Mouse (Mus musculus) hindbrain, embryonic 16.5 days (tissue): ENCODE results near the gene Gm3476. TPM values are rescaled to one million over a fixed set of nuclear protein-coding genes. Genes with fewer than 3 reads are reported as not detected.
A peak's percentile ranks its signal among the peaks of the same experiment; 100 is the strongest.
"Not testable (repeated sequence)": the region's sequence is repeated elsewhere in the genome, so short reads cannot be mapped to it uniquely, and the experiment has no call there.

Experiments
- ATAC-seq: fragments of 200-750 bp; cut with Nextera tagmentation; 2 replicates; pipeline ENCODE4 v1.8.0; 2017; ENCODE audit warnings: moderate TSS enrichment, moderate library complexity
- H3K27ac ChIP-seq: fragments of 300-500 bp; sonication (generic); 2 replicates; pipeline ENCODE4 v1.5.1; 2014; ENCODE audit warnings: low read depth, mild to moderate bottlenecking, control low read depth, low read length, moderate library complexity
- H3K27me3 ChIP-seq: fragments of 300-500 bp; sonication (generic); replicated peaks from 2 replicates; pipeline ENCODE4 v1.6.1; 2014; ENCODE audit warnings: low read length; ENCODE audit not compliant: control insufficient read depth, insufficient read depth
- H3K36me3 ChIP-seq: fragments of 300-500 bp; sonication (generic); 2 replicates; pipeline ENCODE4 v1.6.1; 2014; ENCODE audit warnings: mild to moderate bottlenecking, low read length, moderate library complexity, mixed read lengths; ENCODE audit not compliant: control insufficient read depth, insufficient read depth
- H3K4me1 ChIP-seq: fragments of 300-500 bp; sonication (generic); 2 replicates; pipeline ENCODE4 v1.6.1; 2014; ENCODE audit warnings: low read depth, low read length; ENCODE audit not compliant: control insufficient read depth, insufficient read depth
- H3K4me2 ChIP-seq: fragments of 300-500 bp; sonication (generic); 2 replicates; pipeline ENCODE4 v1.6.1; 2014; ENCODE audit warnings: mild to moderate bottlenecking, low read length, control low read depth, moderate library complexity
- H3K4me3 ChIP-seq: fragments of 300-500 bp; sonication (generic); 2 replicates; pipeline ENCODE4 v1.5.1; 2014; ENCODE audit warnings: mild to moderate bottlenecking, low read length, control low read depth, moderate library complexity
- H3K9ac ChIP-seq: fragments of 300-500 bp; sonication (generic); 2 replicates; pipeline ENCODE4 v1.6.1; 2014; ENCODE audit warnings: low read depth, mild to moderate bottlenecking, control low read depth, low read length, moderate library complexity
- H3K9me3 ChIP-seq: fragments of 300-500 bp; sonication (generic); 2 replicates; pipeline ENCODE4 v1.6.1; 2014; ENCODE audit warnings: mild to moderate bottlenecking, low read length, moderate library complexity; ENCODE audit not compliant: control insufficient read depth
- WGBS: fragments of 180-500 bp; shearing (Covaris S2); extraction: QIAGEN DNeasy Blood & Tissue Kit; methylation state at CpG from one replicate; pipeline ENCODE4 v1.1.7; 2014; 5-methylcytosine and 5-hydroxymethylcytosine counted together
- polyA plus RNA-seq: library from polyadenylated mRNA; unstranded; fragments of >200 nt; fragmentation: Nextera tagmentation; extraction: Ambion mirVana; gene quantifications from 2 replicates; pipeline ENCODE4 v1.2.1, GENCODE M21; 2015

Gene Gm3476
- polyA plus RNA-seq, result not detected in 2 replicates

DNA sequence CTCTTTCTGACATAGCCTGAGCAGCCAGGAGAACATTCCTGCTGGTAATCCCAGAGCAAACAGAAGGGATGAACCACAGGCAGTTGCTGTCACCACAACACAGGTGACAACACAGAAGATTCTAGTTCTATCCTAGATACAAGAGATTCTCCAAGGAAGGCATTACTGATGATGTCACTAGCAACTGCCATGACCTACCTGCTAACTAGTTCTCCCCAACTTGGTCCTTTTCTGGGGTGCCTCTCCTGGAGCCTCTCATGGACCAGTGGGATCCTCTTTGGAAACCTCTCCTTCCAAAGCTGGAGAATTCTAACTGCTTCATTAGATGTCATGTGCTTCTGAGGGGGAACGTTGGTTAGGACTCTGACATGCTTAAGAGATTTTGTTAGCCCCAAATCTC, at the start of gene Gm3476:
Gene Gm3476 (minus strand): TSS at position 101 of the 400 bp plus-strand sequence.
- H3K4me1 ChIP-seq, H3K36me3 ChIP-seq, H3K4me3 ChIP-seq, H3K27ac ChIP-seq, H3K4me2 ChIP-seq, ATAC-seq, H3K27me3 ChIP-seq, H3K9me3 ChIP-seq, H3K9ac ChIP-seq: not testable (repeated sequence)
- WGBS, result no CpG with 5 or more reads among the region's 1 CpGs

DNA sequence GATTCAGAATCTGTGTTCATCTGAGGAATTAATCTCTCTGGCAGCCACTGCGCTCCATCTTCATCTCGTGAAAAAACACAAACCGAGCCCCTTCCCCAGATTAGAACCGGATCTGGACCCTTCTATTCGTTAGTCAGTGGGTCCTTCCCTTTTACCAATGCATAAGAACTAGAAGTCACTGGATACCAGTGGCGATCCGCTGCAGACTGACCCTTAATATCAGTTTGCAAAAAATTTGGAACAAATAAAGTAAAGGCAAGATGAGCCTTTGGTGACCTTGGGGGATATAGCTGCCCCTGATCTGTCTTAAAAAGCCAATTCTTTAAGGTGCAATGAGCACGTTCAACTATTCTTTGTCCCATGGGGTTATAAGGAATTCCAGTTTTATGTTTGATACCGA, 37.9 kb upstream of the Gm3476 start:
- WGBS, result 81% methylated on average over 4 of the region's 9 CpGs
- not testable (repeated sequence) for H3K4me3 ChIP-seq, H3K36me3 ChIP-seq, H3K27ac ChIP-seq, H3K4me2 ChIP-seq, H3K27me3 ChIP-seq, ATAC-seq, H3K4me1 ChIP-seq, H3K9ac ChIP-seq, H3K9me3 ChIP-seq

DNA sequence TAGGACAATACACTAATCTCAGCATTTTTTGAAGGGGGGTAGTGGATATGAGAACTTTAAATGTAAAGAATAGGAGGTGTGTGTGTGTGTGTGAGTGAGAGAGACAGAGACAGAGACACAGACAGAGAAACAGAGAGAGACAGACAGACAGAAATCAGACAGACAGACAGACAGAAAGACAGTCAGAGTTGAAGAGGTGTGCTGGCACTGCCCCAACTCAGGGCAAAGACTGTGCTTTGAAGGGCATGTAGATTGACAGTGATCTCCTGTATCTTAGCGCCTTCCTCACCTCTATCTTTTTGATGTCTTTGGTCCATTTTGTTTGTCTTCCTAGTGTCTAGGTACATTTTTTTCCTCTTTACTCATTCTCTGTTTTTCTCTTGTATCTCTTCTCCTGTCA, 35.5 kb upstream of the Gm3476 start:
- not testable (repeated sequence) for H3K36me3 ChIP-seq, H3K9me3 ChIP-seq, H3K4me3 ChIP-seq, H3K4me2 ChIP-seq, H3K27me3 ChIP-seq, H3K27ac ChIP-seq, H3K4me1 ChIP-seq, ATAC-seq, H3K9ac ChIP-seq
- WGBS, result 100% methylated on average over 1 of the region's 1 CpGs

DNA sequence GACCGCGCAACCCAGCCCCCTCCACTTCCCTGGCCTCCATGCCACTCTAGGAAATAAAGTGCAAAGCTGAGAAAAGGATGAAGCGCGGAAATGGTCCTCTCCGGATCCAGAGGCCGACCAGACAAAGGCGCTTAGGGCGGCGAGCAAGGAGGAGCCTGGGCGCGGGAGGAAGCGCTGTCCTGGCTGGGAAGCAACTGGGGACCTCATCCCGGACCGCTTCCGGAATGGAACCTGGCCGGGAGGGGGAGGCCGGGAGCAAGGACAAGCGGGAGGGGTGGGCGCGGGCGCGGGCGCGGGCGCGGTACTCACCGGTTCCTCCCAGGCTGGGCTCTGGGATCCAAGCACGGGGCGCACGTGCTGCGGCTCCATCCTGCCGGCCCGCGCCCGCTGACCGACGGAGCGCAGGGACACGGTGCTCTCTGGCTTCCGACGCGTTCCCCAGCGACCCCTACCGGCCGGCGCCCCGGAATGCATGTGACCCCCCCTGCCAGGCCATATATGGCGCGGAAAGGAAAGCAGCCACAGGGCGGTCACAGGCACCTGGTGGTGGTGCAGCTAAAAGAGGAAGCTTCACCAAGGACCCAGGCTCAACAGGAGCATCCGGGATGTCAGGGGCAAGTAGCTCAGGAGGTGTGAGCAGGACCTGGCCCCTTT, 17.2 kb downstream of the Gm3476 start, which contains the start of gene Gm3468:
Gene Gm3468 (minus strand): TSS at position 394 of the 654 bp plus-strand sequence.
- peak within 1 kb of the TSS; percentile 50 for H3K9ac ChIP-seq
- not testable (repeated sequence) for H3K27ac ChIP-seq

DNA sequence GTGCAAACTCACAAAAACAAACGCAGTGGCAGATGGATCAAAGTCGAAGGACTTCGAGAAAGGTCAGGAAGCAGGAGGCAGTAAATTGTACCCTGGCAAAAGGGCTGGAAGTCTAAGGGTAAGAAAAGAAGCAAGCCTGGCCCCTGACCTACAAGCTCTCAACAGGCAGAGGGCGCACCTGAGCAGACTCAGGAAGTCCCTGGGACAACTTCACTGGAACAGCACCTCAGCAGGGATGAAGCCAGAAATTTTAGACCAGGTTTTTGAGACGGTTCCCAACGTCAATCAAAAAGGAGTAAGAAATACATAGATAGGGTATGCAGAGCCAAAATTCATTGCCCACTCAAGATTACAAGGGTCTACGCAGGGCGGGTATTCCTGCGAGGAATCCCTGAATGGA, 18.1 kb downstream of the Gm3476 start:
- not testable (repeated sequence) for ATAC-seq, H3K4me1 ChIP-seq, H3K27ac ChIP-seq, H3K9me3 ChIP-seq, H3K9ac ChIP-seq, H3K27me3 ChIP-seq, H3K36me3 ChIP-seq
- Histone ChIP-seq H3K4me2 (peak overlapping the region; percentile 50), H3K4me3 (peak overlapping the region; percentile 41)
- 14% methylated on average over 8 of the region's 9 CpGs for WGBS

More for the DNA sequence above, 17.2 kb downstream of the Gm3476 start, which contains the start of gene Gm3468:
- WGBS, result 0% methylated on average over 33 of the region's 51 CpGs
- peak; percentile 93 for ATAC-seq
- H3K9me3 ChIP-seq, H3K4me1 ChIP-seq, H3K36me3 ChIP-seq, H3K27me3 ChIP-seq: not testable (repeated sequence)
- peak within 1 kb of the TSS; percentile 41 for H3K4me3 ChIP-seq
- peak within 1 kb of the TSS; percentile 50 for H3K4me2 ChIP-seq

DNA sequence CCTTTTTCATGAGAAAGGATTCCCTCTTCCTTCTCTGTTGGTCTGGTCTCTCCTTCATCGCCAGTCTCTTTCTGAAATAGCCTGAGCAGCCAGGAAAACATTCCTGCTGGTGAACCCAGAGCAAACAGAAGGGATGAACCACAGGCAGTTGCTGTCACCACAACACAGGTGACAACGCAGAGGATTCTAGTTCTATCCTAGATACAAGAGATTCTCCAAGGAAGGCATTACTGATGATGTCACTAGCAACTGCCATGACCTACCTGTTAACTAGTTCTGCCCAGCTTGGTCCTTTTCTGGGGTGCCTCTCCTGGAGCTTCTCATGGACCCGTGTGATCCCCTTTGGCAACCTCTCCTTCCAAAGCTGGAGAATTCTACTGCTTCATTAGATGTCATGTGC, 31.8 kb downstream of the Gm3476 start, which contains the start of gene Gm8206:
Gene Gm8206 (minus strand): TSS at position 101 of the 400 bp plus-strand sequence.
- WGBS, result 83% methylated on average over 2 of the region's 3 CpGs
- H3K9ac ChIP-seq, H3K36me3 ChIP-seq, H3K4me2 ChIP-seq, ATAC-seq, H3K27ac ChIP-seq, H3K4me3 ChIP-seq, H3K4me1 ChIP-seq, H3K9me3 ChIP-seq, H3K27me3 ChIP-seq: not testable (repeated sequence)

DNA sequence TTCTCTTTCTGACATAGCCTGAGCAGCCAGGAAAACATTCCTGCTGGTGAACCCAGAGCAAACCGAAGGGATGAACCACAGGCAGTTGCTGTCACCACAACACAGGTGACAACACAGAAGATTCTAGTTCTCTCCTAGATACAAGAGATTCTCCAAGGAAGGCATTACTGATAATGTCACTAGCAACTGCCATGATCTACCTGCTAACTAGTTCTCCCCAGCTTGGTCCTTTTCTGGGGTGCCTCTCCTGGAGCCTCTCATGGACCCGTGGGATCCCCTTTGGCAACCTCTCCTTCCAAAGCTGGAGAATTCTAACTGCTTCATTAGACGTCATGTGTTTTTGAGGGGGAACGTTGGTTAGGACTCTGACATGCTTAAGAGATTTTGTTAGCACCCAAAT, 67.4 kb downstream of the Gm3476 start, which contains the start of gene Gm6337:
Gene Gm6337 (minus strand): TSS at position 101 of the 400 bp plus-strand sequence.
- ATAC-seq, H3K9ac ChIP-seq, H3K27ac ChIP-seq, H3K4me2 ChIP-seq, H3K4me3 ChIP-seq, H3K36me3 ChIP-seq, H3K9me3 ChIP-seq, H3K27me3 ChIP-seq, H3K4me1 ChIP-seq: not testable (repeated sequence)
- WGBS, result 75% methylated on average over 2 of the region's 4 CpGs

Other genes with a start within 250 kb of the Gm3476 start
- 1.7 and 2.3 TPM in 2 replicates for gene Gm8237, start 245.4 kb downstream of the Gm3476 start, polyA plus RNA-seq
- 4.1 and 5.5 TPM in 2 replicates for gene Gm3248, start 164.1 kb downstream of the Gm3476 start, polyA plus RNA-seq
- not detected in 2 replicates for gene Gm3453, start 146.7 kb downstream of the Gm3476 start, polyA plus RNA-seq
- gene Gm6337, start 67.5 kb downstream of the Gm3476 start, polyA plus RNA-seq, result 0.16 TPM in 1 of 2 replicates, not detected in the other
- 6.1 and 9.0 TPM in 2 replicates for gene Gm8206, start 31.9 kb downstream of the Gm3476 start, polyA plus RNA-seq
- 4.9 and 5.1 TPM in 2 replicates for gene Gm3468, start 17.1 kb downstream of the Gm3476 start, polyA plus RNA-seq
- gene Gm21560, start 93.5 kb upstream of the Gm3476 start, polyA plus RNA-seq, result not detected in 2 replicates
- 10.7 and 10.8 TPM in 2 replicates for gene Gm3411, start 161.4 kb upstream of the Gm3476 start, polyA plus RNA-seq
- gene Gm21103, start 179.0 kb upstream of the Gm3476 start, polyA plus RNA-seq, result not detected in 2 replicates
- not detected in 2 replicates for gene Gm3618, start 217.9 kb upstream of the Gm3476 start, polyA plus RNA-seq